9 mouse cellular contexts compared by ENCODE assay signal in the genomic region with DNA sequence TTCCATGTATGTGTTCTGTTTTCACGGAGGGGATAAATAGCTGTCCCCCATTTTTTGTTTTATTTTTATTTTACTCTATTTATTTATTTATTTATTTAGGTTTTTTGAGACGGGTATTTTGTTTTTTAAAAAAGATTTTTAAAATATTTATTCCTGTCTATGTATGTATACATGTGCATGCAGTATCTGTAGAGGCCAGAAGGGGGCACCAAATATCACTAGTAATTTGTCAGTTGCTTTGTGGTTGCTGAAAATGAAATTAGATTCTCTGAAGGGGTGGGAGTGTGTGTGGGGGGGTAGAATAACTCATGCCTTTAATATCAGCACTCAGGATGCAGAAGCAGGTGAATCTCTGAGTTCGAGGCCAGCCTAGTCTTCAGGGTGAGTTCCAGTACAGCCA. TPM values are rescaled to one million over a fixed set of nuclear protein-coding genes. Genes with fewer than 3 reads are reported as not detected.
A peak's percentile ranks its signal among the peaks of the same experiment; 100 is the strongest.
DNase-seq lines count a peak whose midpoint lies in the region; ATAC-seq and TF ChIP-seq lines count a peak whose summit lies in the region.
"Had no signal": no experiment of that assay in that cellular context is flagged by ENCODE, and none has a peak within 500 bp of the region (broad histone marks: within the 10 kb centered on the region; RNA-seq: fewer than 3 reads in every experiment).

No protein-coding gene starts in this region.

- no peaks in the 10 kb centered on the region for H3K9me3 ChIP-seq in hindbrain, embryonic 10.5 days
- no peaks in the 10 kb centered on the region for H3K9me3 ChIP-seq in hindbrain, embryonic 16.5 days (ENCODE audit: control insufficient read depth, low read length)
- H3K9me3 ChIP-seq in E14TG2a.4 (ENCODE audit: low read length): no peaks in the 10 kb centered on the region
- no peaks in the 10 kb centered on the region for H3K9me3 ChIP-seq in limb, embryonic 14.5 days (ENCODE audit: control insufficient read depth, low read length)
- H3K9me3 ChIP-seq: embryonic facial prominence, embryonic 12.5 days had no signal

- intact Hi-C loops in left cerebral cortex, postnatal 10 days (cut with DNase I): no loop called here

- peak; percentile 73 for TF ChIP-seq CTCF in E14TG2a.4 (conservative IDR thresholded peaks at IDR 0.05; ENCODE audit: low read length)
- no peak for TF ChIP-seq CTCF in spleen, adult 2 months (IDR thresholded peaks at IDR 0.05; ENCODE audit: extremely low read depth, insufficient read depth, insufficient read length, insufficient replicate concordance)

- H3K9ac ChIP-seq in hindbrain, embryonic 16.5 days (ENCODE audit: low read depth, low read length): no peak overlapping the region
- no peak overlapping the region for H3K9ac ChIP-seq in limb, embryonic 14.5 days (ENCODE audit: low read depth, low read length, severe bottlenecking)
- H3K9ac ChIP-seq: embryonic facial prominence, embryonic 12.5 days had no signal

- no peak for TF ChIP-seq POLR2A in limb, embryonic 14.5 days (IDR thresholded peaks at IDR 0.05; ENCODE audit: borderline replicate concordance, extremely low read depth, insufficient read depth, insufficient read length)
- no peak for TF ChIP-seq POLR2A in spleen, adult 2 months (IDR thresholded peaks at IDR 0.05; ENCODE audit: low read depth, low read length)

- H3K27me3 ChIP-seq in hindbrain, embryonic 10.5 days (ENCODE audit: insufficient read depth, poor library complexity, severe bottlenecking): peaks cover 18% of the 10 kb centered on the region
- H3K27me3 ChIP-seq in hindbrain, embryonic 16.5 days (replicated peaks; ENCODE audit: control insufficient read depth, insufficient read depth, low read length): no peaks in the 10 kb centered on the region
- H3K27me3 ChIP-seq in E14TG2a.4 (ENCODE audit: insufficient read depth, low read length): no peaks in the 10 kb centered on the region
- H3K27me3 ChIP-seq in limb, embryonic 14.5 days (ENCODE audit: control insufficient read depth, insufficient read depth, low read length): no peaks in the 10 kb centered on the region
- H3K27me3 ChIP-seq in spleen, adult 2 months (ENCODE audit: control insufficient read depth, insufficient read depth, low read length): no peaks in the 10 kb centered on the region
- H3K27me3 ChIP-seq: embryonic facial prominence, embryonic 12.5 days had no signal

- H3K36me3 ChIP-seq in hindbrain, embryonic 10.5 days: no peaks in the 10 kb centered on the region
- H3K36me3 ChIP-seq in hindbrain, embryonic 16.5 days (ENCODE audit: control insufficient read depth, insufficient read depth, low read length): no peaks in the 10 kb centered on the region
- peaks cover 12% of the 10 kb centered on the region for H3K36me3 ChIP-seq in E14TG2a.4 (ENCODE audit: insufficient read depth, low read length)
- no peaks in the 10 kb centered on the region for H3K36me3 ChIP-seq in limb, embryonic 14.5 days (ENCODE audit: control insufficient read depth, insufficient read depth, low read length)
- H3K36me3 ChIP-seq in spleen, adult 2 months (ENCODE audit: control insufficient read depth, insufficient read depth, low read length): no peaks in the 10 kb centered on the region
- H3K36me3 ChIP-seq: embryonic facial prominence, embryonic 12.5 days had no signal

- H3K4me2 ChIP-seq in hindbrain, embryonic 16.5 days (ENCODE audit: low read length): no peak overlapping the region
- no peak overlapping the region for H3K4me2 ChIP-seq in limb, embryonic 14.5 days (replicated peaks; ENCODE audit: low read depth, low read length, severe bottlenecking)
- H3K4me2 ChIP-seq: embryonic facial prominence, embryonic 12.5 days had no signal

- DNase-seq in hindbrain, embryonic 10.5 days (ENCODE audit: low spot score): peak; percentile 51
- peak; percentile 35 for DNase-seq in 3134 (ENCODE audit: extremely low read depth, insufficient read length, low spot score)
- DNase-seq in limb, embryonic 14.5 days (ENCODE audit: low spot score): peak; percentile 68
- DNase-seq in spleen, adult 2 months (ENCODE audit: low read depth in 1 of 2, low spot score in 2 of 2): peak; percentile 62 to 65
- no peak for DNase-seq in left cerebral cortex, postnatal 10 days (ENCODE audit: extremely low spot score in 1 of 2, low spot score in 2 of 2)

- no peak overlapping the region for H3K27ac ChIP-seq in hindbrain, embryonic 10.5 days
- H3K27ac ChIP-seq in hindbrain, embryonic 16.5 days (ENCODE audit: low read depth, low read length): no peak overlapping the region
- H3K27ac ChIP-seq in limb, embryonic 14.5 days (replicated peaks; ENCODE audit: low read depth, low read length): no peak overlapping the region
- H3K27ac ChIP-seq in spleen, adult 2 months (ENCODE audit: insufficient read depth, low read length): no peak overlapping the region
- H3K27ac ChIP-seq: embryonic facial prominence, embryonic 12.5 days had no signal

- H3K4me1 ChIP-seq in hindbrain, embryonic 10.5 days (replicated peaks): peaks cover 21% of the 10 kb centered on the region
- peaks cover 12% of the 10 kb centered on the region for H3K4me1 ChIP-seq in hindbrain, embryonic 16.5 days (ENCODE audit: control insufficient read depth, insufficient read depth, low read depth, low read length)
- H3K4me1 ChIP-seq in E14TG2a.4 (replicated peaks; ENCODE audit: low read depth, low read length): peaks cover 60% of the 10 kb centered on the region
- peaks cover 5% of the 10 kb centered on the region for H3K4me1 ChIP-seq in limb, embryonic 14.5 days (ENCODE audit: control insufficient read depth, insufficient read depth, low read length)
- no peaks in the 10 kb centered on the region; the same call in 1 of the 2 replicates for H3K4me1 ChIP-seq in spleen, adult 2 months (ENCODE audit: control insufficient read depth, insufficient read depth, insufficient read length)

- WGBS in hindbrain, embryonic 10.5 days: 37% methylated on average over 3 of the region's 3 CpGs
- WGBS in hindbrain, embryonic 16.5 days: 43% methylated on average over 3 of the region's 3 CpGs
- WGBS in limb, embryonic 14.5 days: 38% methylated on average over 3 of the region's 3 CpGs
- 30% methylated on average over 3 of the region's 3 CpGs for WGBS in spleen, adult 2 months

- no peak overlapping the region for H3K4me3 ChIP-seq in hindbrain, embryonic 10.5 days
- no peak overlapping the region for H3K4me3 ChIP-seq in hindbrain, embryonic 16.5 days (ENCODE audit: low read length)
- H3K4me3 ChIP-seq in E14TG2a.4 (replicated peaks; ENCODE audit: low read length): no peak overlapping the region
- H3K4me3 ChIP-seq in limb, embryonic 14.5 days (replicated peaks; ENCODE audit: low read length): no peak overlapping the region
- no peak overlapping the region for H3K4me3 ChIP-seq in spleen, adult 2 months (ENCODE audit: extremely low read depth, insufficient read depth, insufficient read length)
- H3K4me3 ChIP-seq: embryonic facial prominence, embryonic 12.5 days had no signal

- no peak for ATAC-seq in hindbrain, embryonic 16.5 days
- ATAC-seq in common myeloid progenitor, adult 5-6 weeks (replicated peaks; ENCODE audit: low read depth, poor library complexity, severe bottlenecking): peak; percentile 47
- no peak for ATAC-seq in limb, embryonic 14.5 days (ENCODE audit: low FRiP score, low read depth)

RNA-seq across cellular contexts. Expression of a gene that starts 2.1 kb away (rescaled TPM):
- 2.0 and 2.5 TPM in 2 replicates for polyA plus RNA-seq in hindbrain, embryonic 10.5 days (2016; fragmentation: Nextera tagmentation; extraction: Ambion mirVana)
- 2.3 and 3.4 TPM in 2 replicates for polyA plus RNA-seq in hindbrain, embryonic 16.5 days (2015; fragmentation: Nextera tagmentation; extraction: Ambion mirVana)
- total RNA-seq in common myeloid progenitor, adult 5-6 weeks (2017): 1.4 and 2.1 TPM in 2 replicates
- 4.7 and 6.9 TPM in 2 replicates for polyA plus RNA-seq in limb, embryonic 14.5 days (2012; rRNA removed)
- polyA plus RNA-seq in limb, embryonic 14.5 days (2014; fragmentation: Nextera tagmentation; extraction: Ambion mirVana): 2.8 TPM in 2 replicates
- polyA plus RNA-seq in spleen, adult 2 months (2012; rRNA removed): 13.1 and 13.8 TPM in 2 replicates
- total RNA-seq in left cerebral cortex, postnatal 10 days (2021): 1 to 10 TPM; 3.2 to 3.6 TPM

RNA-seq across cellular contexts. Expression of a gene that starts 8.6 kb away (rescaled TPM):
- polyA plus RNA-seq in hindbrain, embryonic 10.5 days (2016; fragmentation: Nextera tagmentation; extraction: Ambion mirVana): 7.9 and 8.6 TPM in 2 replicates
- polyA plus RNA-seq in hindbrain, embryonic 16.5 days (2015; fragmentation: Nextera tagmentation; extraction: Ambion mirVana): 27.2 and 33.9 TPM in 2 replicates
- 0.14 and 1.1 TPM in 2 replicates for total RNA-seq in common myeloid progenitor, adult 5-6 weeks (2017)
- 12.3 and 23.7 TPM in 2 replicates for polyA plus RNA-seq in limb, embryonic 14.5 days (2012; rRNA removed)
- 5.3 and 6.6 TPM in 2 replicates for polyA plus RNA-seq in limb, embryonic 14.5 days (2014; fragmentation: Nextera tagmentation; extraction: Ambion mirVana)
- 11.0 and 19.2 TPM in 2 replicates for polyA plus RNA-seq in spleen, adult 2 months (2012; rRNA removed)
- total RNA-seq in left cerebral cortex, postnatal 10 days (2021): 10 to 100 TPM; 21.1 to 25.3 TPM

RNA-seq across cellular contexts. Expression of a gene that starts 9.1 kb away (rescaled TPM):
- polyA plus RNA-seq in hindbrain, embryonic 10.5 days (2016; fragmentation: Nextera tagmentation; extraction: Ambion mirVana): 69.7 and 78.1 TPM in 2 replicates
- 30.0 and 36.9 TPM in 2 replicates for polyA plus RNA-seq in hindbrain, embryonic 16.5 days (2015; fragmentation: Nextera tagmentation; extraction: Ambion mirVana)
- total RNA-seq in common myeloid progenitor, adult 5-6 weeks (2017): 36.7 and 39.4 TPM in 2 replicates
- 42.8 and 46.7 TPM in 2 replicates for polyA plus RNA-seq in limb, embryonic 14.5 days (2012; rRNA removed)
- polyA plus RNA-seq in limb, embryonic 14.5 days (2014; fragmentation: Nextera tagmentation; extraction: Ambion mirVana): 43.4 and 46.3 TPM in 2 replicates
- 10.1 and 11.2 TPM in 2 replicates for polyA plus RNA-seq in spleen, adult 2 months (2012; rRNA removed)
- total RNA-seq in left cerebral cortex, postnatal 10 days (2021): 10 to 100 TPM; 17.2 to 17.5 TPM

RNA-seq across cellular contexts. Expression of a gene that starts 39.0 kb away (rescaled TPM):
- polyA plus RNA-seq in hindbrain, embryonic 10.5 days (2016; fragmentation: Nextera tagmentation; extraction: Ambion mirVana): not detected in 2 replicates
- 0.34 and 0.67 TPM in 2 replicates for polyA plus RNA-seq in hindbrain, embryonic 16.5 days (2015; fragmentation: Nextera tagmentation; extraction: Ambion mirVana)
- not detected in 2 replicates for total RNA-seq in common myeloid progenitor, adult 5-6 weeks (2017)
- polyA plus RNA-seq in limb, embryonic 14.5 days (2012; rRNA removed): 0.09 TPM in 1 of 2 replicates, not detected in the other
- polyA plus RNA-seq in limb, embryonic 14.5 days (2014; fragmentation: Nextera tagmentation; extraction: Ambion mirVana): not detected in 2 replicates
- not detected in 2 replicates for polyA plus RNA-seq in spleen, adult 2 months (2012; rRNA removed)
- total RNA-seq in left cerebral cortex, postnatal 10 days (2021): 1 to 10 TPM in 1 of 2 experiments, under 1 TPM in 1; 0.73 to 1.2 TPM
- polyA plus RNA-seq: embryonic facial prominence, embryonic 12.5 days had no signal

RNA-seq across cellular contexts. Expression of a gene that starts 42.4 kb away (rescaled TPM):
- polyA plus RNA-seq in hindbrain, embryonic 10.5 days (2016; fragmentation: Nextera tagmentation; extraction: Ambion mirVana): 40.6 and 57.3 TPM in 2 replicates
- 12.9 and 16.4 TPM in 2 replicates for polyA plus RNA-seq in hindbrain, embryonic 16.5 days (2015; fragmentation: Nextera tagmentation; extraction: Ambion mirVana)
- 50.5 and 57.2 TPM in 2 replicates for total RNA-seq in common myeloid progenitor, adult 5-6 weeks (2017)
- 27.0 and 35.6 TPM in 2 replicates for polyA plus RNA-seq in limb, embryonic 14.5 days (2012; rRNA removed)
- polyA plus RNA-seq in limb, embryonic 14.5 days (2014; fragmentation: Nextera tagmentation; extraction: Ambion mirVana): 22.0 and 25.6 TPM in 2 replicates
- polyA plus RNA-seq in spleen, adult 2 months (2012; rRNA removed): 14.0 and 16.8 TPM in 2 replicates
- total RNA-seq in left cerebral cortex, postnatal 10 days (2021): 10 to 100 TPM; 24.4 to 28.1 TPM

Comparison
In these comparisons a context has a peak if more than half of its experiments do, and no peak if none do; other contexts are left out.
1. DNase-seq: peak in hindbrain, embryonic 10.5 days (single experiment), 3134 (single experiment), limb, embryonic 14.5 days (single experiment) and spleen, adult 2 months (2 of 2); none in left cerebral cortex, postnatal 10 days (0 of 2).